Mouse (Mus musculus) small intestine, adult 2 months (tissue): ENCODE measurements around the gene Itm2c.

ENCODE experiments used
- CTCF ChIP-seq: fragments of 200-500 bp; IDR thresholded peaks from 2 replicates; pipeline ENCODE4 v1.5.1; 2012; ENCODE audit warnings: low read depth, mild to moderate bottlenecking, control low read depth, inconsistent platforms, low read length, moderate library complexity, mixed read lengths; ENCODE audit not compliant: insufficient replicate concordance, insufficient read length; ENCODE audit errors: extremely low read depth
- POLR2A ChIP-seq: fragments of 200-500 bp; IDR thresholded peaks from 2 replicates; pipeline ENCODE4 v1.6.1; 2012; ENCODE audit warnings: low read depth, mild to moderate bottlenecking, control low read depth, inconsistent platforms, low read length, moderate library complexity

GRCm38 (mm10) chr1:85849016-85849415 lies 45.1 kb upstream of the Itm2c start:
- TF ChIP-seq CTCF (no peak), POLR2A (no peak)
